Mouse (Mus musculus): Measurements from ENCODE around the gene Rab25.

Gene Rab25

GRCm38 (mm10) chr3:88525021-88525420 is 23.1 kb downstream of the Rab25 start:
- DNase-seq (ENCODE audit: low spot score in 2 of 2), result no peak

- no peak for DNase-seq (ENCODE audit: low spot score in 2 of 2)
Observed at GRCm38 (mm10) chr3:88523027-88523426, 25.1 kb downstream of the Rab25 start.

GRCm38 (mm10) chr3:88521803-88522331 is 26.2 kb downstream of the Rab25 start:
- peak; percentile 73 to 90 for DNase-seq (ENCODE audit: low spot score in 2 of 2)

- no peak for DNase-seq (ENCODE audit: low spot score in 2 of 2)
Observed at GRCm38 (mm10) chr3:88521156-88521555, 26.9 kb downstream of the Rab25 start.

GRCm38 (mm10) chr3:88520078-88520477 is 28.0 kb downstream of the Rab25 start:
- no peak for DNase-seq (ENCODE audit: low spot score in 2 of 2)

GRCm38 (mm10) chr3:88518411-88518810 is 29.7 kb downstream of the Rab25 start:
- DNase-seq (ENCODE audit: low spot score in 2 of 2), result no peak

- no peak for DNase-seq (ENCODE audit: low spot score in 2 of 2)
Observed at GRCm38 (mm10) chr3:88516407-88516806, 31.7 kb downstream of the Rab25 start.

- no peak for DNase-seq (ENCODE audit: low spot score in 2 of 2)
Observed at GRCm38 (mm10) chr3:88515095-88515386, 33.1 kb downstream of the Rab25 start.

GRCm38 (mm10) chr3:88514231-88515094 is 33.6 kb downstream of the Rab25 start:
- DNase-seq (ENCODE audit: low spot score in 2 of 2), result no peak

- DNase-seq (ENCODE audit: low spot score in 2 of 2), result no peak
Observed at GRCm38 (mm10) chr3:88513546-88514115, 34.5 kb downstream of the Rab25 start.

- no peak for DNase-seq (ENCODE audit: low spot score in 2 of 2)
Observed at GRCm38 (mm10) chr3:88512896-88513545, 35.1 kb downstream of the Rab25 start.

GRCm38 (mm10) chr3:88512141-88512895 is 35.8 kb downstream of the Rab25 start:
- no peak for DNase-seq (ENCODE audit: low spot score in 2 of 2)

GRCm38 (mm10) chr3:88511559-88511958 is 36.5 kb downstream of the Rab25 start:
- no peak for DNase-seq (ENCODE audit: low spot score in 2 of 2)

- no peak for DNase-seq (ENCODE audit: low spot score in 2 of 2)
Observed at GRCm38 (mm10) chr3:88510421-88511289, 37.4 kb downstream of the Rab25 start.

- peak; percentile 81 to 87 for DNase-seq (ENCODE audit: low spot score in 2 of 2)
Observed at GRCm38 (mm10) chr3:88509692-88510420, 38.2 kb downstream of the Rab25 start, which contains the start of gene Lmna. Gene Lmna, minus strand, starts transcription at chr3:88509956.

GRCm38 (mm10) chr3:88509250-88509649 is 38.9 kb downstream of the Rab25 start:
- no peak for DNase-seq (ENCODE audit: low spot score in 2 of 2)

GRCm38 (mm10) chr3:88505765-88506164 is 42.3 kb downstream of the Rab25 start:
- DNase-seq (ENCODE audit: low spot score in 2 of 2), result no peak

GRCm38 (mm10) chr3:88505081-88505480 is 43.0 kb downstream of the Rab25 start:
- no peak for DNase-seq (ENCODE audit: low spot score in 2 of 2)

GRCm38 (mm10) chr3:88503881-88504746 is 44.0 kb downstream of the Rab25 start:
- DNase-seq (ENCODE audit: low spot score in 2 of 2), result no peak
